Mouse (Mus musculus) mouse embryonic stem cell (cell line): ENCODE data around the gene Eipr1.

Experiments
- in situ Hi-C, 2 experiments: fragments of 300-500 bp; cut with MboI; formaldehyde crosslinking; loops; 1 replicate in 1 of 2; 3 replicates in 1 of 2; pipeline ENCODE4 v1.14.3; 2019 to 2020; ENCODE audit warnings: low sequenced_read_pairs in 2 of 2, low pct_unique_long_range_greater_than_20kb in 1 of 2, mixed read lengths in 1 of 2; ENCODE audit not compliant: unreplicated experiment in 1 of 2

Gene Eipr1

DNA sequence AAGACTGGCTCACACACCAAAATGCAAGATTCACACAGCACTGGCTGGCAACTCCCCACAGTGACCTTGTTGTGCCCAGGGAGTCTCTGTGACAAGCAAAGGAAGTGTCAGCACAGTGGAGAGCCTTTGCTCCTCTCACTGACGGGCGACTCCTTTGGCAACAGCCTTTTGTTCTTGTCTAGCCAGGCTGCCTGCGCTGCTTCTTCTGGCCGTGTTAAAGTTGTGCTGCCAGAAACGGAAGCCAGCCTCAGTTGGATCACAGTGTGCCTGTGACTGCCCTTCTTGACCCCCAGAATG lies 108.6 kb downstream of the Eipr1 start:
- in situ Hi-C loops = no loop called here

DNA sequence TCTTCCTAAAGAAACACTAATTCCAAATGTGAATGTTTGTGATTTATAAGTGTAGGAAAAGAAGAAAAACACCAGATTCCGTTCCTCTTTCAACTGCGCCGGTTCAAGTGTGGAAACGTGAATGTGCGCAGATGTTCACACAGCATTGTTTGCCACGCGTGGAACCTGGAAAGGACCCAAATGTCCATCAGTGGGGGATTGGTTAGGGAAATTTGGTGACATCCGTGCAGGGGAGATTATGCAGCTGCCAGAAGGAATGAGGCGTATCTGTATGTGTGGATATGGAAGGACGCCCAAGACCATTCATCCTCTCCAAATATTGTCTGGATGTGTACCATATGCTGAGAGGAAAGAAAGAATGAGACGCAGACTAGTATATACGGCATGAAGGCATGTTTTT lies 111.7 kb downstream of the Eipr1 start:
- in situ Hi-C loops = no loop called here

DNA sequence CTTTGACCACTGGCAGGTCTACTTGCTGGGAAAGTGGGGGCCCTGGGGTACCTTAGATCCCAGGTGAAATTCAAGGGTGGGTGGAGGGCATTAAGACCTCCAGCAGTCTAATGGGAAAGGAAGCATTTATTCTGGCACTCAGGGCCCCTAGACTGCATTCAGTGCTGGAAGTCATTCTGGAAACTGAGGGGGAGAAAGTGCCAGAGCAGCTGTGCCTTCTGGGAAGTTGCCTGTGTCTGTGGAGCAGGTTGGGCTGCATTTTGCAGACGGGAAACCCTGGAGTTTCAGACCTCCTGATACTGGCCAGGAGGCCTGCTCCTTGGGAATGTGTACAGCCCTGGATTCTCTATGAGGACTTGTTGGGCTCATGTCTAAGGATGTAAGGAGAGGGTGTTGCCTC lies 114.5 kb downstream of the Eipr1 start:
- in situ Hi-C loops = no loop called here

DNA sequence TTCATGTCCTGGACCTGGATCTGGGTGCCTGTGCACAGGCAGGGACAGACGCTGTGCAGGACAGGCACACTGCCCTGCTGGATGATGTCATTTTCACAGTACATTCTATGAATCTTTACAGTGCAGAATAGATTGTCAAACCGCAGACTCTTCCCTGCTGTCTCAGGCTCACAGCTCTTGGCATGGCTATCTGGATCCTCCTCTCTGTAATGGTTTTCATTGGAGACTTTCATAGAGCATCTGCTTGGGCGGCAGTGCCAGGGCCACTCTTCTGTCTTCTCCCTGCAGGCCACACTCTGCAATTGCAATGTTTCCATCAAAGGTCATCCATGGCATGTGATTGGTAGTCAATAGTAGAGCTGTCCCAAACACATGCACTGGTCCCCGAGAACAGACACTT lies 117.2 kb downstream of the Eipr1 start:
- in situ Hi-C loops = no loop called here

DNA sequence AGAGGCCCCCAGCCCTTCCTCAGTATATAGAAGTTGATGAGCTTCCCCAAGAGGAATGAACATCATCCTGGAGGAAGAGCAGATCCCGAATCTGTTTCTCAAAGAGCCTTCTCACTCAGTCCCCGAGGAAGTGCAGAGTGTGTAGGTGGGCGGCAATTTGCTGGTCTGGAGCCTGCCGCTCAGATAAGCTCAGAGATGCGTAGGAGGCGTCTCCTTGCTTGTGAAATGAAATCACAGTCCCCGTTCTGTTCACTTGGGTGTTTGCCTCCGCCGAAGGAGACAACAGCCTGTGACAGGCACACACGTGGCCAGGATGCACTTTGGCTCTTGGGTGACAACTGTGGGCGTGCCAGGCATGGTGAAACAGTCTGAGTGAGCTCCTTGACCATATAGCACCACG lies 120.7 kb downstream of the Eipr1 start:
- in situ Hi-C loops = no loop called here

DNA sequence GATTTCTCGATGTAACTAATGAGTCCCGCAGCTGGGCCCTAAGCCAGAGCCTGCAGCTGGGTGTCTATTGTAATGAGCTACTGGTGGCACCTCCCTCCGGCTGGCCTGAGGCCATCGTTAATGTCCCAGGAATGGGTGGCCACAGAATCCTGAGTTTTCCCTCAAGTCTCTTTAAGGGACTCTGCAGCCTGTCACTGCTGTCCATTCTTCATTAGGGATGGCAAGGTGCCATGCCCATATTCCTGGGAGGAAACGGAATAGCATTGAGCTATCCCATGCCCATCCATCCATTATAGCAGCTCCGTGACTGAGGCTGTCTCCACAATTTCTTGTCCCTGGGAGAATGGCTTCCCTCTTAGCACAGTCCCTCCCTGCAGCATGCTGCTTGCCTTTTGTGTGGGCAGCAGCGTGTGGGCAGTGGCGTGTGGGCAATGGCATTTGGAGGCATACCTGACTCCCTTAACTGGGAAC lies 123.2 kb downstream of the Eipr1 start:
- in situ Hi-C loops = no loop called here

DNA sequence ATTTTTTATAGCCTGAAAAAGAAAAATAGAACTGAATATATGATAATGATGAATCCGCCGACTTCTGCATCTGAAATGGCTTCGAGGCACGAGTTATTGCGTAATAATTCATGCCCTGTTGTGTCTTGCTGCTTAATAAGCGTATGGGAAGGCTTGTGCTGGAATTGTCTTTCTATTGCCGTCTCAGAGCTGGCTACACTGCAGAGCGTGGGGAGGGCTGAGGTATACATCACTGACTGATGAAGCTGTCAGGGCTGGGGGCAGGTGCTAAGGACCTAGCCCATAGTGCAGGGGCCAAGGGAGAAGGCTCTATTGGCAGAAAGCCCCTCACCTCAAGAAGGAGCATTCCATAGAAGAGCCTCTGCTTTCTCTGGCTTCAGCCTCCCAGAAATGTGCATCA lies 123.9 kb downstream of the Eipr1 start:
- in situ Hi-C loops = no loop called here

DNA sequence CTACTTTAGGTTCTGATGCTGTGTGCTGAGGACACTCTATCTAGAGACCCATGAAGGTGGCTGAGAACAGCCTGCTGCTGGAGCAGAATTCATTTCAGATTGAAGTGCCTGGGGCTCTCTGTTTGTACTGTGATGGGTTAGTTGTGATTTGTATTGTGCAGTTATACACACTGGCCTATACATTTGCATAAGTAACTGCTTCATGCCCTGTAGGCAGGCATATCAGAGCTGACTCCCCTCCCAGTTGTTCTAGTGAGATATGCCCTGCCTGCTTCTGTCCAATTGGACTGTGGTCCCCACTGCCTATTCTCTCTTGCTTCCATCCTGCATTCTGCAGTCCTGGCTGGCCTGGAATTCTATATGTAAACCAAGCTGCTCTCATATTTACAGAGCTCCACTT lies 128.9 kb downstream of the Eipr1 start:
- in situ Hi-C loops = no loop called here

DNA sequence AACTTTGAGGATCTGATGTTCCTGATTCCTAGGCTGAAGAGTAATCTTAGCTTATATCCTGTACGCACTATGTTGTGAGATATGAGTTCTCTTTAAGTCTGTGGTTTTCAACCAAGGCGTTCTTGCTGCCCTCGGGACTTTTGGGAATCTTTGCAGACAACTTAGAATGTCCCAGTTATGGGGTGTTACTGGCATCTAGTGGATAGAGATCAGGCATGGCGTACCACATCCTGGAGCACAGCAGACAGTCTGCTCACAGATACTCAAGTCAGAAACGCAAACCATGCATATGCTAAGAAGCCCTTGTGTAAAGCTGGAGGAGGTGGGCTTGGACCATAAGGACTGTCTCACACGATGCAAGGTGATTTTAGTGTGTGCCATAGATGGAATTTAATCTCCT lies 136.1 kb downstream of the Eipr1 start:
- in situ Hi-C loops = no loop called here

DNA sequence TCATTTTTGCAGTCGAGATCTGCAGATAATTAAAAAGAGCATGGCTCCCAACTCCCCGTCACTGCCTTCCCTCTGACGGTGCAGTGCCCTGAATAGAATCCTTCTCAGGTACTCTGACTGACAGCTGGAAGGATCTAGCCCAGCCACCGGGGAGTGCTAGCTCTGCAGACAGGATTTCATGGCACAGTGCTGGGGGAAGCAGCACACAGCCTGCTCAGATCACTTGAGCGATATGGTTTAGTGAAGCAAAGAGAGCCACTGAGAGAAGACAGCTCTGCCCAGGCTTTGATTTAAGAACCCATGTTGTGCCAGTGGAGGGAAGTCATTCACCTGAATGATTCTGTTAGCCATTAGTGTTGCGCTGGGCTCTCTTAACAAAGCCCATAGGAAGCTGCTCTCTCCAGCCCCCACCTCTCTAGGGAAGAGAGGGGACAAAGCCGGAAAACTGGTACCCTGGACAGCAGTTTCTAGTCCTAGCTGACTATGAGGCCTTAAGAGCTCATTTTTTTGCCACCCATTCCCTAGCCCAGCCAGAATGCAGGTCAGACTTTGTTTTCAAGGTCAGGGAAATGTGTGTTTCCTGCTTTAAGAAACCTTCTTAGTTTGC lies 137.6 kb downstream of the Eipr1 start:
- in situ Hi-C loops = no loop called here

DNA sequence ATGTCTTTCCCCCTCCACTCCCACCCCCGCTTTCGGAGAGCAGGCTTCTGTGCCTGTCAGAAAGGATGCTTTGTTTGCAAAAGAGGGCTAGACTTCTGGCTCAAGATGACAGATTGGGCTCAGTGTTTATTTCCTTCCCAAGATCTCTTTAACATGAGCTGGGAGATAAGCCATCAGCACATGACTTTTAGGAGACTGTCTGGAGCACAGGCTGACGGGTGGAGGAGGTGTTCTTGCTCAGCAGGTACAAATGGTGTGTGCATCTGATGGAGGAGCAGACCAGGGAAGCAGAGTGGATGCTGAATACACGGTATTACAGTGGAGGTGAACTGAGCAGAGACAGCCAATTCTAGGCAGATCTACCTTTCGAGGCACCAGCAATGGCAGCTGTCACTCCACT lies 139.9 kb downstream of the Eipr1 start:
- in situ Hi-C loops = no loop called here

DNA sequence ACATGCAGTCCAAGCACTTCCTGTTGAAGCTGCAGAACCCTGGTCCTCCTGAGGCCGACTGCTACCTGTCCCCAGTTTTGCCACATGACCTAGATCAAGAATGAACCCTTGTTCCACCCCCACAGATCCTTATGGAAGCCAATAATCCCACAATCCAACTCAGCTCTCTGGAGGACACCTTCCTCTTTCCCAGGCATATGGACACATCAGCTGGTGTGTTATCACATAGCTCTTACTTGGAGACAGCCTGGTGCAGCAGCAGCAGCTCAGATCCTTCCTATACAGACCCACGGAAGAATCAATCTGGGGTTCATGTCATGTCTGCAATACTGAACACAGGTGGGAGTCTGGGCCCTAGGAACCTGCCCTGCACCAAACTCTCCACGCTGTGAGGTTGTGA lies 145.0 kb downstream of the Eipr1 start:
- in situ Hi-C loops = no loop called here

DNA sequence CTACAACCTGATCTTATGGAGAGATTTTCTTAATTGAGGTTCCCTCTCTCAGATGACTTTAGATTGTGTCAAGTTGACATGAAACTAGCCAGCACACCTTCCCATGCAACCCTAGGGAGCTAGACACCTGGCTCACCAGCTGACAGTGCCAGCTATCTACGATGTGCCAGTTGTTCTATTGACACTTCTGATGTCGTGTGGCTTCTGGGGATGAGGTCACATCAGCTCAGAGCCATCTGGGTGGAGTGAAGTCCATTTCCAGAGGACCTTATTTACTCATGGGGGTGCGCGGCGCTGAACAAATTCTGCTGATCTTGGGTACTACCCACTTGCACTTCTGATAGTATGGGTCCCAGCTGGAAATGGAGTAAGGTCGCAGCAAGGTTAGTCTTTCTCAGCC lies 146.7 kb downstream of the Eipr1 start:
- in situ Hi-C loops = no loop called here

DNA sequence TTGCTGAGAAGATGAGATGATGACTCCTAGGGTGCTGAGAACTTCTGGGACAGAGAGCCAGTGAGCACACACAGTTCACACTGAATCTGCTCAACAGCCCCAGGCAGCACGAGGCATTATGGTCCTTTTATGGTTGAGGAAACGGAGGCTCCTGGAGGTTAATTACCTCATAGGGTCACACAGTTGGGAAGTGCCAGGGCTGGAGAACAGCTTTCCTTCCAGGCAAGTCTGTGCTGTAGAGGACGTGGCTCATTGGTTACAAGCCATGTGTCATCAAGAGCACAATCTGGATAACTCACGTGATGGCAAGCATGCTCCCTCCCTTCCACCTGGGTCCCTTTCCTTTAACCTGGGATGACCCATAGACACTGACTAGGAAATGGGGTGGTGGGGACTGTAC lies 148.1 kb downstream of the Eipr1 start:
- in situ Hi-C loops = no loop called here

DNA sequence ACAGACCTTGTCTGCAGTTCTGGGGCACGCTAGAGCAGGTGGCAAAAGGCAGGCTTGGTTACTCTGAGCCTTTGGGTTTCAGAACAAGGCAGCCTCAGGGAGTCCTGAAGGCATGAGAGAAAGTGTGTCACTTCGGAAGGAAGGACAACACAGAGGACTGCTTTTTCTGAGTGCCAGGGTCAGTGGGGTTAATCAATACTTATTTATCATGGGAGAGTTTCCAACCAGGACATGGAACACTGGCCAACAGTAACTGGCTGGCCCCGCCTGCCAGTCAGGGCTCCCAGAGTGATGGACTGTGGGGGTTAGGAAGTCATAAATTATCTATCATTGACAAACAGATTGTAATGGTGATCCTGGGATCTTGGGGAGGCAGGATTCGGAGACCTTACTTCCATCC lies 148.7 kb downstream of the Eipr1 start:
- in situ Hi-C loops = no loop called here

DNA sequence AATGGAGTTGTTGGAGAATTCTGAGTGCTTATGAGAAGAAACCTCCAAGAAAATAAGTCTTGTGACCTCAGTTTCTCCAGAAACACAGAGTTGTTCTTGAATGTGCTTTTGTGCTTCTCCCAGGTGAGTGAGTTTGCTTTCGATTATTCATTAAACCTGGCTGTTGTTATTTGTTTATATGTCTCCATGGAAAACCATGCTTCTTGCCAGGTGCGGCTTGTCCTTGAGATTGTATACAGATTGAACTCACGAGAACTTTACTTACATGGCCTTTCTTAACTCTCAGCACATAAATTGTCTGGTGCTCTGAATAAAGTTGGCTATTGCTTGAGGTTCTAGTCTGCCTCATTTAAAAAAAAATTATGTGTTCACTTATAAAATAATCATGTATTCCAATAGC lies 150.5 kb downstream of the Eipr1 start:
- in situ Hi-C loops = no loop called here

DNA sequence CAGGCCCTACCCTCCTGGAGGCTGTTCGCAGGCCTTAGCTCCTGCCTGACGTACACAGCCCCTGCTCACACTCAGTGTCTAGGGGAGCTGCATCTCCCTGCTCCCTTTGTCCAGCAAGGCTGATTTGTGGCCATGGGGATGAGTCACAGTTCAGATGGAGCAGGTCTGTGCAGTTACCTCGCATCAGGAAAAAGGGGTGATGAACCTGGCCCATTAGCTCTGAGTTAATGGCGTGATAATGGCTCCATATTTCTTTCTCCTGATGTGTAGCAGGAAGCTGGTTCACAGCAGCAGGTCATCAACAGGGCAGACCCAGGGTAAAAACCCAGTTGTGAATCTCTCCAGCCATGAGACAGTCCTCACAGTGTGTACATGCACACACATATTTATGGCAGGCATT lies 151.5 kb downstream of the Eipr1 start:
- in situ Hi-C loops = no loop called here

DNA sequence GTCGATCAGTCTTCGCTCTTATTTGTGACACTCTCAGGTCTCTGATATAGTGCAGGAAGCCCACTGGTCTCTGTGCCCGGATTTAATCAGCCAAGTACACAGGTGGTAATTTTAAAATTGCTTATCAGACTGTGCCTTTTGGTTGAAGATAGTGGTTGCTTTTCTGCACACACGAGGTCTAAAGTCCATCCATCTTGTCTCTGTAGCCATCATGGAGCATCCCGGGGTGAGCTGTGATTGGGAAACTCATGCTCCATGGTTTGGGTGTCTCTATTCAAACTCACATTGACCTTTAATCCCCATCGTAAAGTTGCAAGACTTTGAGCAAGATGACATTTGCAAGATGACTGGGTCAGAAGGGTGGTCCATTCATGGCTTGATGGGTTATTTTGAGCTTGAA lies 153.9 kb downstream of the Eipr1 start:
- in situ Hi-C loops = no loop called here

DNA sequence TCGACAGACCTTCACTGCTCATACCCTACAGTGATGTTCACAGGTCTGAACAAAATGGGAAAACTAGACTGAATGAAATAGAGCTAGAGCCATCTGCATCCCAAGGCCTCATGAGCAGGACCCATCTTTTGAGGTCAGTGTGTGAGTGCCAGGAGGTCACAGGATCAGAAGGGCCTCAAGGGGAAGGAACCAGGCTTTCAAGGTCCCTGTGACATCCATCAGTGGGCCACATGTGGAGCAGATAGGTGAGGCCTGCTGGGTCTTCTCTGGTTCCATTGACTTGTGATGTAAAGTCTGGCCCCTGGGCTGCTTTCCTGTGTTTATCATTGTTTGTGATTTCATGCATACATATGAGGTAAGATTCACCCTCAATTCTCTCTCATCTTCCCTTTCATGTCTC lies 154.4 kb downstream of the Eipr1 start:
- in situ Hi-C loops = no loop called here

DNA sequence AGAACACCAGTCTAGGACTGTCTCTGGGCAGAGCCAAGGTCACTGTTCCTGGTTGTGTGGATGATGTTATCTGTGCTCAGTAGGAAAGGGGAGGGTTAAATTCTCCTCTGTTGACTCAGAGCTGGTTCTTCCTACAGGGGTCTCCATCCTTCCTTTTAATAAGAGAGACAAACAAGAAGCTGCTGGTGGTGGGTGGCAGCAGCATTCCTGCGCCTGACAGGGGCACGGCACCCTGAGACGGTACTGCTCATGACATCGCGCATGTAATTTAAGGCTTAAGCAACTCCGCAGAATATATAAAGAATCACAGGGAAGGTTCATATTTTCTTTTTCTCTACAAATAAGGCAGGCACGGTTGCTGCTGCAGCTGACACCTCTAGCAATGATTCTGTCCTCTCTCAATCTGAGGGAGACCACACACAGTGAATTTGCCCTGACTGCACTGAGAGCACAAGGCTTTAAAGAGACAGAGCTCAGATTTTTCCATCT lies 155.2 kb downstream of the Eipr1 start:
- in situ Hi-C loops = no loop called here

DNA sequence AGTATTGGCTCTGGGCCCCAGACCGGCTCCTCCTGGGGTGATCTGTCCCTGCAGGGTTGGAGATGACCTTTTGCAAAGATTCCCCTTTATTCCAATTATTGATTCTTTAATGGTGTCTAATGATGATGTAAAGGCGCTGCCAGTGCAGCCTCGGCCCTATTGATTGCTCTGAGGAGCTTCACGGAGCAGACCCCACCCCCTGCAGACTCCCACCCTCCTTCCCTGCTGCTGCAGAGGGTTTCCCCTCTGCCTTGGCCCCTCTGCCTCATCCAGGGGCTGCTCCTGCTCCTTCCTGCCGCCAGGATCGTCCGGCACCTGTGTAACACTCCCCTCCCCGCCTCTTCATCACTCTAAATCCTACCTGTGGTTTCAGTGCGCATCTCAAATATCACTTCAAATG lies 156.2 kb downstream of the Eipr1 start:
- in situ Hi-C loops = no loop called here
